Mouse (Mus musculus) stomach, postnatal 0 days (tissue): ENCODE measurements around the gene Hpn. TPM values are rescaled to one million over a fixed set of nuclear protein-coding genes. Genes with fewer than 3 reads are reported as not detected.

Experiments used
- ATAC-seq: fragments of 200-750 bp; cut with Nextera tagmentation; 2 replicates; pipeline ENCODE4 v1.8.0; 2017; ENCODE audit not compliant: low FRiP score, low TSS enrichment
- DNase-seq: peaks from one replicate; pipeline ENCODE4 v3.0.0-alpha.2; 2016; ENCODE audit warnings: low spot score
- H3K27ac ChIP-seq: fragments of 300-500 bp; sonication (generic); replicated peaks from 2 replicates; pipeline ENCODE4 v1.5.1; 2014; ENCODE audit warnings: mild to moderate bottlenecking, control low read depth
- H3K27me3 ChIP-seq: fragments of 300-500 bp; sonication (generic); 2 replicates; pipeline ENCODE4 v1.6.1; 2014; ENCODE audit warnings: low read length; ENCODE audit not compliant: control insufficient read depth, insufficient read depth
- H3K36me3 ChIP-seq: fragments of 300-500 bp; sonication (generic); 2 replicates; pipeline ENCODE4 v1.6.1; 2014; ENCODE audit warnings: low read length, mixed read lengths; ENCODE audit not compliant: control insufficient read depth, insufficient read depth
- H3K4me1 ChIP-seq: fragments of 300-500 bp; sonication (generic); replicated peaks from 2 replicates; pipeline ENCODE4 v1.6.1; 2014; ENCODE audit warnings: antibody characterized with exemption; ENCODE audit not compliant: control insufficient read depth, insufficient read depth
- H3K4me2 ChIP-seq: fragments of 300-500 bp; sonication (generic); replicated peaks from 2 replicates; pipeline ENCODE4 v1.6.1; 2014; ENCODE audit warnings: low read depth, mild to moderate bottlenecking, control low read depth, moderate library complexity
- H3K4me3 ChIP-seq: fragments of 300-500 bp; sonication (generic); 2 replicates; pipeline ENCODE4 v1.5.1; 2014; ENCODE audit warnings: low read depth, low read length, control low read depth
- H3K9ac ChIP-seq: fragments of 300-500 bp; sonication (generic); 2 replicates; pipeline ENCODE4 v1.6.1; 2014; ENCODE audit warnings: mild to moderate bottlenecking, low read length, control low read depth, mixed read lengths
- H3K9me3 ChIP-seq: fragments of 300-500 bp; sonication (generic); 2 replicates; pipeline ENCODE4 v1.6.1; 2016; ENCODE audit warnings: low read length; ENCODE audit not compliant: control insufficient read depth
- CTCF ChIP-seq: IDR thresholded peaks from 2 replicates; pipeline ENCODE4 v1.5.1; 2016; ENCODE audit warnings: antibody characterized with exemption, low read depth, mild to moderate bottlenecking, moderate library complexity
- EP300 ChIP-seq: optimal IDR thresholded peaks from 2 replicates; pipeline ENCODE3; 2016; ENCODE audit warnings: antibody characterized with exemption
- WGBS: fragments of 180-500 bp; shearing (Covaris S2); extraction: QIAGEN DNeasy Blood & Tissue Kit; methylation state at CpG from one replicate; pipeline ENCODE4 v1.1.7; 2014; 5-methylcytosine and 5-hydroxymethylcytosine counted together
- polyA plus RNA-seq: library from polyadenylated mRNA; unstranded; fragments of >200 nt; fragmentation: Nextera tagmentation; extraction: Ambion mirVana; gene quantifications from 2 replicates; pipeline ENCODE4 v1.2.1, GENCODE M21; 2015

The Hpn gene
- polyA plus RNA-seq, 1 experiment from 2014 or later, result 17.9 TPM

GRCm38 (mm10) chr7:31073546-31073945 lies 41.5 kb downstream of the Hpn start:
- Histone ChIP-seq H3K27me3 (no peaks in the 10 kb centered on the region), H3K27ac (peak overlapping the region; percentile 87), H3K4me1 (no peaks in the 10 kb centered on the region), H3K36me3 (no peaks in the 10 kb centered on the region; the same call in 1 of the 2 replicates), H3K4me3 (no peak overlapping the region), H3K9me3 (no peaks in the 10 kb centered on the region), H3K4me2 (peak overlapping the region; percentile 25; the same call in 1 of the 2 replicates), H3K9ac (no peak overlapping the region)
- peak; percentile 77 for DNase-seq
- ATAC-seq, result peak; percentile 66
- TF ChIP-seq EP300 (no peak), CTCF (no peak)

GRCm38 (mm10) chr7:31072326-31072725 lies 42.8 kb downstream of the Hpn start:
- peak overlapping the region; percentile 10; the same call in 1 of the 2 replicates for H3K4me3 ChIP-seq
- H3K36me3 ChIP-seq, result no peaks in the 10 kb centered on the region; the same call in 1 of the 2 replicates
- no peak overlapping the region; the same call in 1 of the 2 replicates for H3K9ac ChIP-seq
- TF ChIP-seq EP300 (no peak), CTCF (peak; percentile 41)
- no peak for ATAC-seq
- H3K4me1 ChIP-seq, result no peaks in the 10 kb centered on the region; the same call in 1 of the 2 replicates
- 23% methylated on average over 9 of the region's 9 CpGs for WGBS
- DNase-seq, result no peak
- peak overlapping the region; percentile 25; the same call in 1 of the 2 replicates for H3K4me2 ChIP-seq
- H3K27me3 ChIP-seq, result no peaks in the 10 kb centered on the region
- peak overlapping the region; percentile 87 for H3K27ac ChIP-seq
- H3K9me3 ChIP-seq, result no peaks in the 10 kb centered on the region

GRCm38 (mm10) chr7:31070324-31070723 lies 44.8 kb downstream of the Hpn start:
- DNase-seq (no peak), ATAC-seq (no peak)
- H3K9ac ChIP-seq, result no peak overlapping the region
- H3K4me2 ChIP-seq, result no peak overlapping the region
- TF ChIP-seq EP300 (no peak), CTCF (no peak)
- no peaks in the 10 kb centered on the region for H3K9me3 ChIP-seq
- no peaks in the 10 kb centered on the region; the same call in 1 of the 2 replicates for H3K36me3 ChIP-seq
- WGBS, result 57% methylated on average over 6 of the region's 6 CpGs
- H3K27me3 ChIP-seq, result no peaks in the 10 kb centered on the region
- H3K4me3 ChIP-seq, result no peak overlapping the region
- H3K27ac ChIP-seq, result no peak overlapping the region
- no peaks in the 10 kb centered on the region; the same call in 1 of the 2 replicates for H3K4me1 ChIP-seq

- no peak overlapping the region for H3K4me2 ChIP-seq
- TF ChIP-seq EP300 (no peak), CTCF (no peak)
- no peak for DNase-seq
- no peak overlapping the region for H3K4me3 ChIP-seq
- WGBS, result 83% methylated on average over 14 of the region's 14 CpGs
- no peaks in the 10 kb centered on the region for H3K9me3 ChIP-seq
- no peaks in the 10 kb centered on the region; the same call in 1 of the 2 replicates for H3K36me3 ChIP-seq
- H3K27me3 ChIP-seq, result no peaks in the 10 kb centered on the region
- no peak overlapping the region for H3K27ac ChIP-seq
- ATAC-seq, result no peak
- no peak overlapping the region for H3K9ac ChIP-seq
- no peaks in the 10 kb centered on the region; the same call in 1 of the 2 replicates for H3K4me1 ChIP-seq
Measured at GRCm38 (mm10) chr7:31069491-31069890, 45.6 kb downstream of the Hpn start.

- Histone ChIP-seq H3K9me3 (no peaks in the 10 kb centered on the region), H3K36me3 (no peaks in the 10 kb centered on the region; the same call in 1 of the 2 replicates), H3K27ac (peak overlapping the region; percentile 61; the same call in 1 of the 2 replicates), H3K27me3 (no peaks in the 10 kb centered on the region), H3K4me3 (no peak overlapping the region), H3K4me2 (no peak overlapping the region), H3K4me1 (no peaks in the 10 kb centered on the region; the same call in 1 of the 2 replicates), H3K9ac (no peak overlapping the region)
- TF ChIP-seq CTCF (no peak), EP300 (no peak)
- WGBS, result 26% methylated on average over 5 of the region's 5 CpGs
- ATAC-seq, result peak; percentile 35; the same call in 1 of the 2 replicates
- peak; percentile 65 for DNase-seq
Measured at GRCm38 (mm10) chr7:31067836-31068235, 47.3 kb downstream of the Hpn start.

- no peak overlapping the region for H3K27ac ChIP-seq
- H3K9ac ChIP-seq, result no peak overlapping the region
- no peak overlapping the region for H3K4me2 ChIP-seq
- no peaks in the 10 kb centered on the region for H3K27me3 ChIP-seq
- no peaks in the 10 kb centered on the region; the same call in 1 of the 2 replicates for H3K4me1 ChIP-seq
- ATAC-seq (no peak), DNase-seq (no peak)
- no peaks in the 10 kb centered on the region for H3K36me3 ChIP-seq
- H3K4me3 ChIP-seq, result no peak overlapping the region
- 79% methylated on average over 12 of the region's 12 CpGs for WGBS
- TF ChIP-seq EP300 (no peak), CTCF (no peak)
- H3K9me3 ChIP-seq, result no peaks in the 10 kb centered on the region
Measured at GRCm38 (mm10) chr7:31063074-31063560, 52.0 kb downstream of the Hpn start.
